Mouse (Mus musculus) yolk sac, embryonic 10.5 days (tissue): ENCODE measurements around the gene Lrfn4.
A peak's percentile ranks its signal among the peaks of the same experiment; 100 is the strongest.
"Not testable (repeated sequence)": the region's sequence is repeated elsewhere in the genome, so short reads cannot be mapped to it uniquely, and the experiment has no call there.

Experiments
- DNase-seq: peaks from one replicate; pipeline ENCODE4 v3.0.0-alpha.2; 2017; ENCODE audit warnings: low spot score

Gene Lrfn4

GRCm38 (mm10) chr19:4610109-4610508 is 5.4 kb downstream of the Lrfn4 start:
- no peak for DNase-seq

- DNase-seq, result no peak
These were observed 7.0 kb downstream of the Lrfn4 start for GRCm38 (mm10) chr19:4608511-4608910.

DNA sequence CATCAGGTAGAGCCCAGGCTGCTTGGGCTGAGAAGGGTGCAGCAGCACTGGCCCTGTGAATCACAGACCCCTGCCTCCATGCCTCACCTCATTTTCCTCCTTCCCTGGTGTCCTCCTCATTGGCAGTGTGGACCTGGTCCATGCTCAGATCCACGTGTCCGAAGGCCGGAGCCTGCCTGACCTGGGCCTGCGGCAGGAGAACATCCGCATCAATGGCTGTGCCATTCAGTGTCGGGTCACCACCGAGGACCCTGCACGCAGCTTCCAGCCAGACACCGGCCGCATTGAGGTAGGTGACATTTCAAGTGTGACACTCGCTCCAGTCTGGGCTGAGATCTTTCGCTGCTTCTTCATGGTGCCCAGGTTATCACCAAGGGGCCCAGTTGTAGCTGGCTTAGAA is 8.1 kb downstream of the Lrfn4 start:
- no peak for DNase-seq

GRCm38 (mm10) chr19:4605654-4606053 is 9.8 kb downstream of the Lrfn4 start:
- DNase-seq, result no peak

- peak; percentile 43 for DNase-seq
These were observed 11.4 kb downstream of the Lrfn4 start for GRCm38 (mm10) chr19:4603801-4604723.

GRCm38 (mm10) chr19:4602459-4602858 is 13.0 kb downstream of the Lrfn4 start:
- DNase-seq, result no peak

DNA sequence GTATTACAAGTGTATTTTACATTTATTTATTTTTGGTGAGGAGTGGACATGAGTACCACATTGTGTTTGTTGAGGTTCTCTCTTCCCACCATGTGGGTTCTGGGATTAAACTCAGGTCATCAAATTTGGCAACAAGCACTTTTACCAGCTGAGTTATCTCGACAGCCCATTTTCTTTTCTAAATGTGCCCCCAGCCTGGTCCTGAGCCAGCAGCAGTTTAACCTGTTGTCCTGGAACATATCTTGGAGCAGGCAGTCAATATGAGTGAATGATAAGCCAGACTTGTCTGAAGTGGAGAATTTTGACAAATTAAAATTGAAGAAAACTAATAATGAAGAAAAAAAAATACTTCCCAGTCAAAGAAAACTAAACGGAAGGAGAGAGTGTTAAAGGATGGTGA is 19.4 kb downstream of the Lrfn4 start:
- DNase-seq, result no peak

DNA sequence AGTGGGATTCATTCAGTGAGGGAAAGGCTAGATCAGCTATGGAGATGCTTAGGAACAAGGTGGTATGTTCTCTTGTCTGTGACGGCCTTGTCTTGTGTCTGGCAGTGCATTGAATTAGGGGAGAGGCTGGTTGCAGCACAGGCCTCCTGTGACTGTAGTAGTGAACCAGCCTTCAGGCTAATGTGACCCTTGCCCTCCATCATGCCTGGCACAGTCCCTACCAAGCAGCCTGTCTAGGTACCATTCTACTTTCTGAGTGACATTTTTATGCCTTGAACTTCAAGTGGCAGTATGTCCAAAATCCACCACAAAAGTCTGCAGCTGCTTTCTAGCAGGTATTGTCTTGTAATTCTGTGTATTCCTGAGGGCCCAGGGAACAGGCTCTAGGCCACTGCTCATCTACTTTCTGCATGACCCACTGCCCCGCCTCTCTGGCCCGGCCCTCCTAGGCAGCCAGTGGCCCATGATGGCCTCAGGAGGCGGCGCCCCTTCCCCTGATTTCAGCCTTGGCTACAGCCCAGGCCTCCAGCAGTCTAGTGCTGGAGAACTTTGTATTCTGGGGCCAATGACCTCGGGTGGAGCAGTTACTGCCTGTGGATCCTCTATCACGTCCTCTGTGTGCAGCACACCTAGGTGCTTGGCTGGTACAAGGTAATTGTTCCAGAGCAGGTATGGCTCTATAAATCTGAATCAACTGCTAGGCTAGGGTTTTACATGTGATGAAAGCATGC is 21.5 kb downstream of the Lrfn4 start:
- peak; percentile 60 for DNase-seq

DNA sequence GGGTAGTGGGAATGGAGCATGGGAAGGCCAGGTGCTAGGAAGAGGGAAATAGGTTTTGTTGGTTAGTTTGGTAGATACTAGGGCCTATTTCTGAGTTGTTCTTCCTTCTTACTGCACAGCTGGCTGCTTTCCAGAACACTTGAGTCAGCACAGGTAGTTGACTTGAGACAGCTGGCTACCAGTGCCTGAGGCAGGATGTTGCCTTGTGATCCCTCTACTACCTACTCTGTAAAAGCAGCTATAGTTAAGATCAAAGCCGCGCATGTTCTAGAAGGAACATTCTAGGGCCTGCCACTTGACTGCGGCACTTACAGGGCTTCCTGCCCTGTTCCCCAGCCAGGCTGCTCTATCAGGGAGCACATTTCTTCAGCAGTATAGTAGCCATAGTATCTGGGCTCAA is 25.4 kb downstream of the Lrfn4 start:
- DNase-seq, result no peak

- DNase-seq, result no peak
These were observed 26.4 kb downstream of the Lrfn4 start for GRCm38 (mm10) chr19:4589081-4589480.

- no peak for DNase-seq
These were observed 27.0 kb downstream of the Lrfn4 start for GRCm38 (mm10) chr19:4588430-4588829.

GRCm38 (mm10) chr19:4587426-4587825 is 28.0 kb downstream of the Lrfn4 start:
- no peak for DNase-seq

DNA sequence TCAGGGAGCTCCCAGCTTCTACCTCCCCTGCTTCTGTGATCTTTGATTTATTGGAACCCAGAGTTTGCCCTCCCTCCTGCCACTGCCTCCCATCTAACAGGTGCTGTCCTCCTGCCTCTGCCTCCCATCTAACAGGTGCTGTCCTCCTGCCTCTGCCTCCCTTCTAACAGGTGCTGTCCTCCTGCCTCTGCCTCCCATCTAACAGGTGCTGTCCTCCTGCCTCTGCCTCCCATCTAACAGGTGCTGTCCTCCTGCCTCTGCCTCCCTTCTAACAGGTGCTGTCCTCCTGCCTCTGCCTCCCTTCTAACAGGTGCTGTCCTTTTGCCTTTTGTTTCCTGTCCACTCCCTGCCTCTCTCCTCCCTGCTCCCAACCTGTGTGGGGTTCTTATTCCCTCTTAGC is 28.7 kb downstream of the Lrfn4 start:
- DNase-seq, result not testable (repeated sequence)

DNA sequence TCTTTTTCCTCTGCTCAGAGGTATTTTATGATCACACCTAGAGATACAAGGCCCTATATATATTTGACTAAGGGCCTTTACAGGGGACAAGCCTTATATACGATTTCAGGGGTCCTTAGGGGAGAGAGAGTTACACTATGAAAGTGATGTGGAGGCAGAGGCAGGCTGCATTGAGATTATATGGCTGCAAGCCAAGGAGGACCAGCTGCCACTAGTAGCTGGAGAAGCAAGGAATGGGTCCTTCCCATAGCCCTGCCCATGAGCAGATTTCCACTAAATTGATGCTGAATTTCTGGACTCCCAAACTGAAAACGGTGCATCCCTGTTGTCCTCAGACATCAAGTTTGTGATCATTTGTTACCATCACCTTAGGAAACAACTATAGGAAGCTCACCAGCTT is 31.6 kb downstream of the Lrfn4 start:
- no peak for DNase-seq

- DNase-seq, result no peak
These were observed 36.2 kb downstream of the Lrfn4 start for GRCm38 (mm10) chr19:4579296-4579695.

- DNase-seq, result no peak
These were observed 36.7 kb downstream of the Lrfn4 start for GRCm38 (mm10) chr19:4578799-4579198.

- no peak for DNase-seq
These were observed 42.2 kb downstream of the Lrfn4 start for GRCm38 (mm10) chr19:4573241-4573640.

DNA sequence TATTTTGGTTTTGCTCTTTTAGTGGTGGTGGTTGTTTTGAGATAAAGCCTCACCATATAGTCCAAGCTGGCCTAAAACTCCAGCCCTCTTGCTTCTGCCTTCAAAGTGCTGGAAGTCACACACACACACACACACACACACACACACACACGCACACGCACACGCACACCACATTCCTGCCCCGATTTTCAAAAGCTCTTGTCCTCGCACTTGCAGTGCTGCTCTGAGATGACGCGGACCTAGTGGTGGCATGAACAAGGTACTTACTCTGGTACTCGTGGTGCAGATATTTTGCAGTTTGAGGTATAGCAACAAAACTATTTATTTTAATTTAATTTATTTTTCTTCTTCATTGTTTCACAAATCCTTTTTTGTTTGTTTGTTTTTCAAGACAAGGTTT is 43.0 kb downstream of the Lrfn4 start:
- no peak for DNase-seq

- no peak for DNase-seq
These were observed 43.4 kb downstream of the Lrfn4 start for GRCm38 (mm10) chr19:4572061-4572460.

- no peak for DNase-seq
These were observed 43.8 kb downstream of the Lrfn4 start for GRCm38 (mm10) chr19:4571658-4572057.

DNA sequence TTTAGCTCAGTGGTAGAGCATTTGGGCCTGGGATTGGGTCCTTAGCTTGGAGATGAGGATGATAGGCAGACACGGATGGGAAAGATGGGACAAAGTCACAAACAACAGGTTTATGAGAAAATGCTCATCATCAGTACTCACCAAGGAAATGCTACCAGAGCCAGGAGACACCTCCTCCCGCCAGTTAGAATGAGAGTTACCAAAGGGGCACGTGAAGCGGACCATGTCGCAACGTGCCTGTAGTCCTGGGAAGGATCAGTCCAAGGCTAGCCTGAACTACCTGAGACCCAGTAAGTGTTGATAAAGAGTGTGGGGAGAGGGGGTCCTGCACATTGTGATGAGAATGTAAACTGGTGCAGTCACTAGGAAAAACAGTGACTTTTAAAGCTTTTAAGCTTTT is 44.7 kb downstream of the Lrfn4 start:
- no peak for DNase-seq

DNA sequence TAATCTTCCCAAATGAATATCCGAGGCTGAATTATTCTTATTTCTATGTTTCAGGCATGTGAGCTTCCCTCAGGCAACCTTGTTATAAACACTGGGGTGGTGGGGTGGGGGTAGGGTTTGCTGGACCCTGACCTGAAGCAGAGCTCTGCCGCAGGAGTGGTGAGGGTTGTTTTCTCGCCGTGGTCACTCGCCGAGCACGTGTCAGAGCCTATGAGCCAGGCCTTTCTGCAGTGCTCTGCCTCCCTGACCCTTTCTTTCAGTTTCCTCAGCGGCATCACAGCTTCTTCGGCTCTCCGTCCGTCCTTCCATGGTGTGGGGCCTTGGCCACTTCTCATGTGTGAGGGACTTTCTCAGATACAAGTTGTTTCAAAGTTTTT is 45.2 kb downstream of the Lrfn4 start:
- DNase-seq, result peak; percentile 71
